Mouse (Mus musculus) kidney, adult 2 months (tissue): ENCODE measurements around the gene Ptch1.

Experiments
- CTCF ChIP-seq: fragments of 200-500 bp; conservative IDR thresholded peaks from 2 replicates; pipeline ENCODE4 v1.5.1; 2011; ENCODE audit warnings: low read depth, mild to moderate bottlenecking, control low read depth, low read length, moderate library complexity, mixed read lengths; ENCODE audit not compliant: insufficient read depth, insufficient read length
- POLR2A ChIP-seq: fragments of 200-500 bp; IDR thresholded peaks from one replicate; pipeline ENCODE4 v1.6.1; 2011; ENCODE audit warnings: low read depth, low read length, control low read depth

DNA sequence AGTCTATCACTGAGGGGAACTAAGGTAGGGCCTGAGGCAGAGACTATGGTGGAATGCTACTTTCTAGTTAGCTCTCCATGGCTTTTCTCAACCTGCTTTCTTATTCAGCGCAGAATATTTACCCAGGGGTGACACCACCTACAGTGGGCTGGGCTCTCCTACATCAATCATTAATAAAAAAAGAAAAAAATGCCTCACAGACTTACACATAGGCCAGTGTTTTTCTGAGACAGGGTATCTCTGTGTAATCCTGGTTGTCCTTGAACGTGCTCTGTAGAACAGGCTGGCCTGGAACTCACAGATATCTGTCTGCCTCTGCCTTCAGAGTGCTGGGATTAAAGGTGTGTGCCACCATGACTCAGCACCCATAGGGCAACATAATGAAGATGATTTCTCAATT lies 73.9 kb downstream of the Ptch1 start:
- TF ChIP-seq POLR2A = no peak
- TF ChIP-seq CTCF = no peak
